Mouse (Mus musculus) neural tube, embryonic 11.5 days (tissue): ENCODE results near the gene Cbfa2t3. TPM values are rescaled to one million over a fixed set of nuclear protein-coding genes. Genes with fewer than 3 reads are reported as not detected.

Source experiments
- ATAC-seq: fragments of 200-750 bp; cut with Nextera tagmentation; 2 replicates; pipeline ENCODE4 v1.8.0; 2017; ENCODE audit warnings: moderate number of reproducible peaks, mild to moderate bottlenecking, moderate TSS enrichment, moderate library complexity; ENCODE audit not compliant: insufficient read depth, low FRiP score, low TSS enrichment
- DNase-seq: peaks from one replicate; pipeline ENCODE4 v3.0.0-alpha.2; 2015; ENCODE audit warnings: low spot score
- H3K27ac ChIP-seq: fragments of 300-500 bp; sonication (generic); 2 replicates; pipeline ENCODE4 v1.5.1; 2014; ENCODE audit warnings: low read depth, mild to moderate bottlenecking, low read length
- H3K27me3 ChIP-seq: fragments of 300-500 bp; sonication (generic); 2 replicates; pipeline ENCODE4 v1.6.1; 2014; ENCODE audit warnings: mild to moderate bottlenecking, low read length, mixed read lengths; ENCODE audit not compliant: control insufficient read depth, insufficient read depth
- H3K36me3 ChIP-seq: fragments of 300-500 bp; sonication (generic); 2 replicates; pipeline ENCODE4 v1.6.1; 2014; ENCODE audit warnings: mild to moderate bottlenecking, low read length, moderate library complexity, mixed read lengths; ENCODE audit not compliant: control insufficient read depth, insufficient read depth
- H3K4me1 ChIP-seq: fragments of 300-500 bp; sonication (generic); 2 replicates; pipeline ENCODE4 v1.6.1; 2014; ENCODE audit warnings: low read length, mixed read lengths; ENCODE audit not compliant: control insufficient read depth, insufficient read depth
- H3K4me2 ChIP-seq: fragments of 300-500 bp; sonication (generic); 2 replicates; pipeline ENCODE4 v1.6.1; 2014; ENCODE audit warnings: low read depth, mild to moderate bottlenecking, moderate library complexity
- H3K4me3 ChIP-seq: fragments of 300-500 bp; sonication (generic); 2 replicates; pipeline ENCODE4 v1.5.1; 2014; ENCODE audit warnings: low read depth, low read length
- H3K9ac ChIP-seq: fragments of 300-500 bp; sonication (generic); 2 replicates; pipeline ENCODE4 v1.6.1; 2014; ENCODE audit warnings: mild to moderate bottlenecking, low read length
- H3K9me3 ChIP-seq: fragments of 300-500 bp; sonication (generic); 2 replicates; pipeline ENCODE4 v1.6.1; 2016; ENCODE audit warnings: low read length; ENCODE audit not compliant: control insufficient read depth
- WGBS: fragments of 180-500 bp; shearing (Covaris S2); extraction: QIAGEN DNeasy Blood & Tissue Kit; methylation state at CpG from one replicate; pipeline ENCODE4 v1.1.7; 2014; 5-methylcytosine and 5-hydroxymethylcytosine counted together
- polyA plus RNA-seq: library from polyadenylated mRNA; unstranded; fragments of >200 nt; fragmentation: Nextera tagmentation; extraction: Ambion mirVana; gene quantifications from 2 replicates; pipeline ENCODE4 v1.2.1, GENCODE M21; 2014

Cbfa2t3 gene
- polyA plus RNA-seq, 1 experiment from 2014 or later: 8.5 TPM

DNA sequence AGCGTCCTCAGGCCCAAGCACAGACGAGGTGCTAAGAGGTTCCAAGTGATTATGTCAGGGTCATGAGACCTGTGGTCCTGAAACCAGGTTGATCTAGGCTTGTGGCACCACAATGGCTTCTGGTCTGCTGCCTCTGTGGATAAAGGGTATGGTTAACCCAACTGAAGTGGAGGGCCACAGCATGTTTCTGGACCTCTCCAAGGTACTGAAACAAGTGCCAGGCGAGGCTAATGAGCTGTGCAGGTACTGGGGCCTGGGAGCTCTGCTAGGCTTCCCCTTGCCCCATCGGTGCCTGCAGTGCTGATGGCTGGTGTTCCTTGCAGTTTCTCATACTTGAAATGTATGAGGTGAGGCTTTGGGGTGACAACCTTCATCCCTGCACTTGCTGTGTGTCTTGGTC lies 38.2 kb upstream of the Cbfa2t3 start:
- H3K27ac ChIP-seq: no peak overlapping the region
- no peaks in the 10 kb centered on the region for H3K27me3 ChIP-seq
- ATAC-seq (no peak), DNase-seq (no peak)
- peaks cover 3% of the 10 kb centered on the region for H3K4me1 ChIP-seq
- 60% methylated on average over 4 of the region's 4 CpGs for WGBS
- H3K9ac ChIP-seq: no peak overlapping the region
- H3K4me3 ChIP-seq: no peak overlapping the region
- no peaks in the 10 kb centered on the region for H3K9me3 ChIP-seq
- no peak overlapping the region for H3K4me2 ChIP-seq
- no peaks in the 10 kb centered on the region for H3K36me3 ChIP-seq

DNA sequence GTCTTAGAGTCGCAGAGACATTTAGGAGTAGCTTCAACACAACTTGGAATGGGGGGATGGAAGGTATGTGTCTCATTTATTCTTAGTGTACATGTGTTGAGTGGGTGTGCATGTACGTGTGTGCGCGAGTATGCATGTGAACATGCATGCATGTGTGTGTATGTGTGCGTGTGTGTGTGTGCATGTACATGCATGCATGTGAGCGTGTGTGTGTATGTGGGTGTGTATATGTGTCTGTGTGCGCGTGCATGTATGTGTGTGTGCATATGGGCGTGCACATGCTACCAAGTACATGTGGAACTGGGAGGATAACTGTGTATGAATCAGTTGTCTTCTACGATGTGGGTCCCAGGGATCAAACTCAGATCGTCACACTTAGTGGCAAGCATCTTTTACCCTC lies 37.7 kb upstream of the Cbfa2t3 start:
- H3K27ac ChIP-seq: no peak overlapping the region
- H3K4me3 ChIP-seq: no peak overlapping the region
- H3K27me3 ChIP-seq: no peaks in the 10 kb centered on the region
- no peak overlapping the region for H3K4me2 ChIP-seq
- peaks cover 3% of the 10 kb centered on the region for H3K4me1 ChIP-seq
- H3K9ac ChIP-seq: no peak overlapping the region
- no peak for ATAC-seq
- no peaks in the 10 kb centered on the region for H3K9me3 ChIP-seq
- 91% methylated on average over 11 of the region's 11 CpGs for WGBS
- no peaks in the 10 kb centered on the region for H3K36me3 ChIP-seq
- DNase-seq: no peak

- peaks cover 3% of the 10 kb centered on the region for H3K4me1 ChIP-seq
- ATAC-seq (no peak), DNase-seq (no peak)
- H3K27ac ChIP-seq: no peak overlapping the region
- no peak overlapping the region for H3K9ac ChIP-seq
- no peaks in the 10 kb centered on the region for H3K9me3 ChIP-seq
- WGBS: 70% methylated on average over 19 of the region's 19 CpGs
- no peaks in the 10 kb centered on the region for H3K27me3 ChIP-seq
- no peak overlapping the region for H3K4me3 ChIP-seq
- no peaks in the 10 kb centered on the region for H3K36me3 ChIP-seq
- H3K4me2 ChIP-seq: no peak overlapping the region
Measured at GRCm38 (mm10) chr8:122735542-122736473, 36.9 kb upstream of the Cbfa2t3 start.

DNA sequence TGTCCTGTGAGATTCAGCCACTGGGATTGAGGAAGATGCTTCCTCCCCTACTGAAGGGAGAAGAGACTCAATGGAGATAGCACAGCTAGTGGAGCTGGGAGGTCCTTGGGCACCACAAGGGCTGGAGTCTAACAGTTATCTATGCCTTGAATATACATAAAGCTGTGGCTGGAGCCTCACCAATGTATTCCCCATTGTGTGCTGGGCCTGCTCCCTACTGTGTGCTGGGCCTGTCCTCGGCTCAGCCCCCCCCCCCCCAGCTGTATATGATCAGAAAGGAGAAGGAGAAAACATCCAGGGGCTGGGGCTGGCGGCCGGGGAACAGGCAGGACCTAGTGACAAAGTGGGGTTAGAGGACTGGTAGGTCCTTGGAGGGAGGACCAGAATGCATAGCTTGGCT lies 36.2 kb upstream of the Cbfa2t3 start:
- no peak overlapping the region for H3K27ac ChIP-seq
- no peak overlapping the region for H3K9ac ChIP-seq
- no peaks in the 10 kb centered on the region for H3K9me3 ChIP-seq
- no peak overlapping the region for H3K4me2 ChIP-seq
- DNase-seq (no peak), ATAC-seq (no peak)
- H3K27me3 ChIP-seq: no peaks in the 10 kb centered on the region
- H3K36me3 ChIP-seq: no peaks in the 10 kb centered on the region
- no peak overlapping the region for H3K4me3 ChIP-seq
- peaks cover 3% of the 10 kb centered on the region for H3K4me1 ChIP-seq
- 56% methylated on average over 3 of the region's 3 CpGs for WGBS

- H3K36me3 ChIP-seq: no peaks in the 10 kb centered on the region
- ATAC-seq (no peak), DNase-seq (no peak)
- no peak overlapping the region for H3K4me2 ChIP-seq
- no peak overlapping the region for H3K27ac ChIP-seq
- 13% methylated on average over 3 of the region's 3 CpGs for WGBS
- no peaks in the 10 kb centered on the region for H3K27me3 ChIP-seq
- H3K4me3 ChIP-seq: no peak overlapping the region
- H3K4me1 ChIP-seq: no peaks in the 10 kb centered on the region
- H3K9me3 ChIP-seq: no peaks in the 10 kb centered on the region
- H3K9ac ChIP-seq: no peak overlapping the region
Measured at GRCm38 (mm10) chr8:122728630-122729029, 29.7 kb upstream of the Cbfa2t3 start.

DNA sequence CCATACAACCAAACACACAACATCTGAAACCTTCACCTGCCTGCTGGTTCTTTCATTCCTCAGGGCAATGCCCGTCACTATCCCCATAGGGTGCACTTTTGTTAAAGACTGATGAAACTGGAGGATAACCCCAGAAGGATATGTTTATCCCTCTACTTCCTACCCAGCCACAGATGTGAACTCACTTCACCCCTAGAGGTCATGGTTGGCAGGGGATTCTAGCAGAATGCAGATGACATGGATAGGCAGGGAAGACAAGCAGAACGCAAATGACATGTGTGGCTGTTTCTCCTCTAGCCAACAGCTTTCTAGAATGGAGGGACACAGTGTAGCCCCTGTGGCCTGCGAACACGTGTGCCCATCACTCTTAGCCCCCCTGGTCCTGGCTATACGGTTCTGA lies 28.5 kb upstream of the Cbfa2t3 start:
- no peak overlapping the region for H3K4me2 ChIP-seq
- no peak for ATAC-seq
- no peaks in the 10 kb centered on the region for H3K4me1 ChIP-seq
- DNase-seq: no peak
- no peak overlapping the region for H3K9ac ChIP-seq
- no peak overlapping the region for H3K27ac ChIP-seq
- no peaks in the 10 kb centered on the region for H3K9me3 ChIP-seq
- no peaks in the 10 kb centered on the region for H3K36me3 ChIP-seq
- 64% methylated on average over 5 of the region's 5 CpGs for WGBS
- H3K27me3 ChIP-seq: no peaks in the 10 kb centered on the region
- no peak overlapping the region for H3K4me3 ChIP-seq

DNA sequence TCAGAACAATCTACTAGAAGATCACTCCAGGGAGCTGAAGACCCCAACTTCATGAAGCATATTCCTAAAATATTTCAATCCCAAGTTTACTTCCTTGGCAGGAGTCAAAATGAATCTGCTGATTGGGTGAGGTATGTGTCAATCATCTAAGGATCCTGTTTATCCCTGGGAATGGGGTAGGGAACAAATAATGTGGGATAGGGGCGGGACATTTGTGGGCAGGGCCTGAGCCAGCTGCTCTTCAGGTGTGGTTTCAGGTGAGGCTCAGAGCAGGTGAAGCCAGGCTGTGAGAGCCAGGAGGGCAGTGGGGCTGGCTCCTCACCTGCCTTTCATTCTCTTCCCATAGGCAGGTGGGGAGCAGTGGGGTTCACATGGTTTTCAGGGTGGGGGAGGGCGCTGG lies 27.9 kb upstream of the Cbfa2t3 start:
- no peak for ATAC-seq
- 58% methylated on average over 2 of the region's 2 CpGs for WGBS
- H3K27ac ChIP-seq: no peak overlapping the region
- H3K36me3 ChIP-seq: no peaks in the 10 kb centered on the region
- no peaks in the 10 kb centered on the region for H3K4me1 ChIP-seq
- H3K27me3 ChIP-seq: no peaks in the 10 kb centered on the region
- H3K9ac ChIP-seq: no peak overlapping the region
- H3K9me3 ChIP-seq: no peaks in the 10 kb centered on the region
- no peak overlapping the region for H3K4me3 ChIP-seq
- no peak for DNase-seq
- no peak overlapping the region for H3K4me2 ChIP-seq

DNA sequence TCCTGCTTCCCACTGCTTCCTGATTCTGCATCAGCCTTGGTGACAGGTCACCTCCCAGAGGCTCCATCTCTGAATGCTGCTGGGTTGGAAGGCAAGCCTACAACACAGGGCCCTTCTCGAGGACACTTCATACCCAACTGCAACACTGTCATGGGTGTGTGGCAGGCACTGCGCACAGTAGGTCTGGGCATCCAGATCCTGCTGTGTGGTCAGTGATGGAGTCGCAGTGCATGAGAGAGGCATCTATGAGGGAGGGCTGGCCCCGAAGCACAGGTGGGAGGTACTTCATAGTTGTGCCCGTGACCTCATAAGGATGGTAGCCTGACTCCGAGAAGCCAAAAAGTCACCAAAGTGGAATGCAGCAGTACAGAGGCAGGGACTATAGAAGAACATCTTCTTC lies 26.3 kb upstream of the Cbfa2t3 start:
- H3K36me3 ChIP-seq: no peaks in the 10 kb centered on the region
- H3K4me3 ChIP-seq: no peak overlapping the region
- WGBS: 92% methylated on average over 6 of the region's 6 CpGs
- H3K27ac ChIP-seq: no peak overlapping the region
- ATAC-seq (no peak), DNase-seq (no peak)
- no peaks in the 10 kb centered on the region for H3K27me3 ChIP-seq
- no peaks in the 10 kb centered on the region for H3K9me3 ChIP-seq
- no peak overlapping the region for H3K9ac ChIP-seq
- H3K4me1 ChIP-seq: peaks cover 3% of the 10 kb centered on the region; the same call in 1 of the 2 replicates
- H3K4me2 ChIP-seq: no peak overlapping the region
